Mouse (Mus musculus) G1E (cell line): ENCODE results near the gene Rpl31.

Experiments
- CTCF ChIP-seq: IDR thresholded peaks from 2 replicates; pipeline ENCODE4 v1.5.1; 2012; ENCODE audit warnings: low read depth, low read length, inconsistent platforms, mixed read lengths
- TAL1 ChIP-seq: conservative IDR thresholded peaks from 2 replicates; pipeline ENCODE4 v1.6.1; 2012; ENCODE audit warnings: low read depth, low read length, inconsistent platforms, mixed read lengths

DNA sequence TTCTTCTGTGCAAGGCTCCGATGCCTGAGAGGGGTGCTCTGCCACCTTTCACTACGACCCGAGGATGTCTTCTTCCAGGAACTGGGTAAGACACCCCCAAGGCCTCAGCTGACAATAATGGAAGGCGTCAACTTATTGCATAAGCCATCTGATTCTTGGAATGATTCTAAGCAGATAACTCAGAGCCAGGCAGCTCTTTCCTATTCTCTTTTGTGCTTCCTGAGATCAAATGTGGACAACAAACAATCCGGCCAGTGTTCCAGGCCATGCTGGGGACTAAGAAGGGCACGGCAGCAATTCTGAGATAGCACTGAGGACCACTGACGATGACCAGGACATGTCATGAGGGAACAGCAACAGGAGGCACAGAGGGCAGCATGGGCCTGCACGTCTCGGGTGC, 51.2 kb downstream of the Rpl31 start:
- TF ChIP-seq CTCF (no peak), TAL1 (no peak)
